Mouse (Mus musculus): Measurements from ENCODE around the gene Cela2a. TPM values are rescaled to one million over a fixed set of nuclear protein-coding genes. Genes with fewer than 3 reads are reported as not detected.

The Cela2a gene
- total and polyA plus RNA-seq, 3 experiments: 0.30 to 2.6 (median 0.43) TPM

DNA sequence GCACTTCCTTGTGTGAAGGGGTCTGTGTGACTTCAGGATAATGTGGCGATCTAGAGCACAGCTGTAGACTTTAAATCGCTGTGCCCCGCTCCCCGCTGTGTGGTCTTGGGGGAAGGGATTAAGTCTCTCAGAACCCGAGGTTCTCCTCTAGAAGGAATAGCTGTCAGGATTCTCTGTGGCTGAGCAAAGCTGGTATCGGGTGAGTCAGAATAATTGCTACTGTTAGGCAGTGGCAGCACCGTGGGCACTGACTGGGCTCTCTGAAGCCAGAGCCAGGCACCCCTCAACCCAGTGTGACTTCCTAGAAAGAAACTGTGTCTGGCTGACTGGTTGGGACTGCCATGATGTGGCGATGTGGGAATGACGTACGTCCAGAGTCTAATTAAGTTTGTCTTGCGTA is 4.4 kb upstream of the Cela2a start:
- TF ChIP-seq MAX (IDR thresholded peaks at IDR 0.05; ENCODE audit: low read length) (no peak), SMC3 (IDR thresholded peaks at IDR 0.05; ENCODE audit: low read depth, low read length) (no peak), UBTF (IDR thresholded peaks at IDR 0.05; ENCODE audit: low read depth, low read length) (no peak), ZMIZ1 (IDR thresholded peaks at IDR 0.05; ENCODE audit: low read depth, low read length) (no peak), ZC3H11A (IDR thresholded peaks at IDR 0.05; ENCODE audit: low read depth, low read length) (no peak), CTCF (conservative IDR thresholded peaks at IDR 0.05 in 1 of 2, IDR thresholded peaks at IDR 0.05 in 1 of 2; ENCODE audit: low read depth in 2 of 2, low read length in 2 of 2) (no peak), POLR2AphosphoS2 (IDR thresholded peaks at IDR 0.05; ENCODE audit: low read depth, low read length) (no peak), PAX5 (IDR thresholded peaks at IDR 0.05; ENCODE audit: low read length) (no peak), HCFC1 (IDR thresholded peaks at IDR 0.05; ENCODE audit: low read depth, low read length) (no peak), TBP (conservative IDR thresholded peaks at IDR 0.05; ENCODE audit: low read depth, low read length) (no peak)
- Histone ChIP-seq H3K4me2 (ENCODE audit: insufficient read depth, low read depth, poor library complexity, severe bottlenecking) (no peak overlapping the region), H3K27ac (ENCODE audit: insufficient read depth, low read depth) (no peak overlapping the region), H3K79me2 (replicated peaks; ENCODE audit: control insufficient read depth, extremely low read depth, insufficient read depth, poor library complexity, severe bottlenecking) (no peaks in the 10 kb centered on the region), H3K9me3 (replicated peaks; ENCODE audit: low read length) (no peaks in the 10 kb centered on the region), H3K4me1 (ENCODE audit: control insufficient read depth in 1 of 2, insufficient read depth in 2 of 2) (peaks cover 0 to 19% of the 10 kb centered on the region in 2 experiments; a peak in 2 of 4 replicates), H3K4me3 (replicated peaks in 1 of 3; ENCODE audit: low read depth in 2 of 3, low read length in 2 of 3, poor library complexity in 1 of 3) (no peak overlapping the region), H3K36me3 (replicated peaks in 1 of 2; ENCODE audit: control insufficient read depth in 1 of 2, insufficient read depth in 1 of 2, low read length in 1 of 2) (no peaks in the 10 kb centered on the region), H3K9ac (ENCODE audit: insufficient read depth, low read depth) (no peak overlapping the region), H3K27me3 (replicated peaks) (no peaks in the 10 kb centered on the region)
- in situ Hi-C loops (cut with MboI; ENCODE audit: low pct_ligation_motif_present, low pct_unique_long_range_greater_than_20kb, low sequenced_read_pairs) (loop anchor here (10.0 kb wide), 1 partner anchor 436 kb away; the partner anchor contains the start of gene Clcnka), dilution Hi-C loops (cut with MboI; ENCODE audit: extremely low pct_ligation_motif_present, extremely low pct_unique_long_range_greater_than_20kb, low sequenced_read_pairs) (no loop called here)
- DNase-seq (ENCODE audit: extremely low read depth): no peak

DNA sequence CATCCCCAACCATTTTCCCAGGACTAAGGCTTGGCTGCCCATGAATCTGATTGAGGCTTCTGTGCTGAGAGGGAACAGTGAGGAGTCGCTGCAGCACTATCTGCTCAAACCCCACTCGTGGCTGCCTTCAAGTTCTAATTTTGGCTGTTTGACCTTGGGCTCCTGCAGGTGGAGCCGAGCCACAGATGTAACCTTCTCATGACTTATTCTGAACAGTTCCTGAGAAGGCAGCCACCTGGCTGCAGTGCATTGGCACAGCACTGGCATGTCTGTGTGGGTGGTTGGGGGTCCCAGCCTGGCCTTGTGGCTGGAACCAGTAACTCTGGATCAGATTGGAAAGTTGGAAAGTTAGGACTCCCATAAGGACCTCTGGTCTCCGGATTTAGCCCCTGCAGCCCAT is 2.2 kb upstream of the Cela2a start:
- no peak overlapping the region for H3K27ac ChIP-seq (ENCODE audit: insufficient read depth, low read depth)
- no peak for DNase-seq (ENCODE audit: extremely low read depth)
- no peak overlapping the region for H3K4me3 ChIP-seq (replicated peaks in 1 of 3; ENCODE audit: low read depth in 2 of 3, low read length in 2 of 3, poor library complexity in 1 of 3)
- H3K9ac ChIP-seq (ENCODE audit: insufficient read depth, low read depth): no peak overlapping the region
- H3K4me2 ChIP-seq (ENCODE audit: insufficient read depth, low read depth, poor library complexity, severe bottlenecking): no peak overlapping the region
- no peaks in the 10 kb centered on the region for H3K36me3 ChIP-seq (replicated peaks in 1 of 2; ENCODE audit: control insufficient read depth in 1 of 2, insufficient read depth in 1 of 2, low read length in 1 of 2)
- TF ChIP-seq UBTF (IDR thresholded peaks at IDR 0.05; ENCODE audit: low read depth, low read length): no peak
- 0 out of 2 replicates have a peak, but pooled peaks have one; percentile 19 for TF ChIP-seq TCF12 (IDR thresholded peaks at IDR 0.05; ENCODE audit: low read depth, low read length)
- no peak for TF ChIP-seq POLR2A (IDR thresholded peaks at IDR 0.05; ENCODE audit: low read depth, low read length)
- no peaks in the 10 kb centered on the region for H3K79me2 ChIP-seq (replicated peaks; ENCODE audit: control insufficient read depth, extremely low read depth, insufficient read depth, poor library complexity, severe bottlenecking)
- no peaks in the 10 kb centered on the region for H3K9me3 ChIP-seq (replicated peaks; ENCODE audit: low read length)
- peaks cover 0 to 8% of the 10 kb centered on the region in 2 experiments; a peak in 2 of 4 replicates for H3K4me1 ChIP-seq (ENCODE audit: control insufficient read depth in 1 of 2, insufficient read depth in 2 of 2)
- dilution Hi-C loops (cut with MboI; ENCODE audit: extremely low pct_ligation_motif_present, extremely low pct_unique_long_range_greater_than_20kb, low sequenced_read_pairs): no loop called here
- no peaks in the 10 kb centered on the region for H3K27me3 ChIP-seq (replicated peaks)
- in situ Hi-C loops (cut with MboI; ENCODE audit: low pct_ligation_motif_present, low pct_unique_long_range_greater_than_20kb, low sequenced_read_pairs): no loop called here

DNA sequence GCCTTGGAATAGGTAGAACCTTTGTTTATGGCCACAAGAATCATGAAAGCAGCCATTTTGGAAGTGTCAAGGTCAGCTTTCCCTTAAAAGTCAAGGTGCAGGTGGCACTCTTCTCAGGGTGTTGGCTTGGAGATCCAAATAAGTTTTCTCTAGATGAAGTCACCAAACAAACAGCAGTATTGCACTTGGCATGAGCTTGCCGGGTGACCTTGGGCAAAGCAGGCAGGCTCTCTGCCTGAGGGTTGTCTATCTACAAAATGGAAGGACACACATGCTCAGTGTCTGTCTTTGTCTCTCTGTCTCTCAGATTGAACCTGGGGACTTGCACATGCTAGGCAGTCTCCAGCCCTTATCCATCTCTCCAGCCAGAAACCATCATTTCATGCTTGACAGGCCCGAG is 1.4 kb upstream of the Cela2a start:
- no peak overlapping the region for H3K27ac ChIP-seq (ENCODE audit: insufficient read depth, low read depth)
- no peak overlapping the region for H3K4me3 ChIP-seq (replicated peaks in 1 of 3; ENCODE audit: low read depth in 2 of 3, low read length in 2 of 3, poor library complexity in 1 of 3)
- dilution Hi-C loops (cut with MboI; ENCODE audit: extremely low pct_ligation_motif_present, extremely low pct_unique_long_range_greater_than_20kb, low sequenced_read_pairs) (no loop called here), in situ Hi-C loops (cut with MboI; ENCODE audit: low pct_ligation_motif_present, low pct_unique_long_range_greater_than_20kb, low sequenced_read_pairs) (no loop called here)
- H3K4me2 ChIP-seq (ENCODE audit: insufficient read depth, low read depth, poor library complexity, severe bottlenecking): no peak overlapping the region
- H3K79me2 ChIP-seq (replicated peaks; ENCODE audit: control insufficient read depth, extremely low read depth, insufficient read depth, poor library complexity, severe bottlenecking): no peaks in the 10 kb centered on the region
- no peak overlapping the region for H3K9ac ChIP-seq (ENCODE audit: insufficient read depth, low read depth)
- no peaks in the 10 kb centered on the region for H3K27me3 ChIP-seq (replicated peaks)
- H3K9me3 ChIP-seq (replicated peaks; ENCODE audit: low read length): no peaks in the 10 kb centered on the region
- TF ChIP-seq CHD1 (IDR thresholded peaks at IDR 0.05; ENCODE audit: low read depth, low read length) (no peak), USF1 (IDR thresholded peaks at IDR 0.05; ENCODE audit: low read depth, low read length) (no peak), ETS1 (conservative IDR thresholded peaks at IDR 0.05; ENCODE audit: low read depth, low read length) (no peak), MXI1 (IDR thresholded peaks at IDR 0.05; ENCODE audit: low read depth, low read length) (no peak), ZC3H11A (IDR thresholded peaks at IDR 0.05; ENCODE audit: low read depth, low read length) (no peak), UBTF (IDR thresholded peaks at IDR 0.05; ENCODE audit: low read depth, low read length) (no peak), SMC3 (IDR thresholded peaks at IDR 0.05; ENCODE audit: low read depth, low read length) (no peak), BHLHE40 (IDR thresholded peaks at IDR 0.05; ENCODE audit: low read depth, low read length) (no peak), NELFE (IDR thresholded peaks at IDR 0.05; ENCODE audit: low read depth, low read length) (no peak), MYC (IDR thresholded peaks at IDR 0.05; ENCODE audit: low read depth, low read length) (no peak), SIN3A (IDR thresholded peaks at IDR 0.05; ENCODE audit: low read length) (no peak), TBP (conservative IDR thresholded peaks at IDR 0.05; ENCODE audit: low read depth, low read length) (no peak), ELF1 (IDR thresholded peaks at IDR 0.05; ENCODE audit: low read depth, low read length) (no peak), USF2 (conservative IDR thresholded peaks at IDR 0.05; ENCODE audit: low read depth, low read length) (no peak), MEF2A (IDR thresholded peaks at IDR 0.05; ENCODE audit: borderline replicate concordance, low read depth, low read length) (no peak), ZKSCAN1 (IDR thresholded peaks at IDR 0.05; ENCODE audit: borderline replicate concordance, low read depth, low read length) (no peak), HCFC1 (IDR thresholded peaks at IDR 0.05; ENCODE audit: low read depth, low read length) (no peak), GABPA (IDR thresholded peaks at IDR 0.05; ENCODE audit: insufficient replicate concordance, low read depth, low read length) (no peak), CTCF (conservative IDR thresholded peaks at IDR 0.05 in 1 of 2, IDR thresholded peaks at IDR 0.05 in 1 of 2; ENCODE audit: low read depth in 2 of 2, low read length in 2 of 2) (no peak), JUN (IDR thresholded peaks at IDR 0.05; ENCODE audit: insufficient read depth, low read depth, low read length) (no peak)
- no peak for DNase-seq (ENCODE audit: extremely low read depth)
- no peaks in the 10 kb centered on the region for H3K36me3 ChIP-seq (replicated peaks in 1 of 2; ENCODE audit: control insufficient read depth in 1 of 2, insufficient read depth in 1 of 2, low read length in 1 of 2)
- peaks cover 0 to 10% of the 10 kb centered on the region in 2 experiments; a peak in 2 of 4 replicates for H3K4me1 ChIP-seq (ENCODE audit: control insufficient read depth in 1 of 2, insufficient read depth in 2 of 2)
